Mouse (Mus musculus) kidney, postnatal 36 days (tissue): ENCODE results near the gene Lmf1.

Source experiments
- DNase-seq, 2 experiments: peaks; one replicate each; pipeline ENCODE4 v3.0.0; 2021 to 2022; ENCODE audit warnings: mixed read lengths in 2 of 2

Gene Lmf1

GRCm38 (mm10) chr17:25643517-25644294, 64.8 kb downstream of the Lmf1 start:
- DNase-seq, result no peak

- DNase-seq, result no peak
Observed at GRCm38 (mm10) chr17:25644761-25645160, 65.9 kb downstream of the Lmf1 start.

- no peak for DNase-seq
Observed at GRCm38 (mm10) chr17:25645661-25646060, 66.8 kb downstream of the Lmf1 start.

- DNase-seq, result no peak
Observed at GRCm38 (mm10) chr17:25647901-25648300, 69.0 kb downstream of the Lmf1 start.

- DNase-seq, result no peak
Observed at GRCm38 (mm10) chr17:25648678-25649216, 69.9 kb downstream of the Lmf1 start.

- no peak for DNase-seq
Observed at GRCm38 (mm10) chr17:25650726-25651125, 71.8 kb downstream of the Lmf1 start.

GRCm38 (mm10) chr17:25652272-25652671, 73.4 kb downstream of the Lmf1 start:
- DNase-seq, result no peak

- DNase-seq, result no peak
Observed at GRCm38 (mm10) chr17:25656142-25656825, 77.4 kb downstream of the Lmf1 start.

GRCm38 (mm10) chr17:25656826-25657189, 77.9 kb downstream of the Lmf1 start:
- no peak for DNase-seq

GRCm38 (mm10) chr17:25663213-25663835, 84.4 kb downstream of the Lmf1 start:
- DNase-seq, result no peak

GRCm38 (mm10) chr17:25665485-25665884, 86.6 kb downstream of the Lmf1 start:
- DNase-seq, result no peak

GRCm38 (mm10) chr17:25665891-25666290, 87.0 kb downstream of the Lmf1 start:
- no peak for DNase-seq

GRCm38 (mm10) chr17:25668481-25669055, 89.7 kb downstream of the Lmf1 start:
- no peak for DNase-seq

GRCm38 (mm10) chr17:25672982-25673381, 94.1 kb downstream of the Lmf1 start:
- DNase-seq, result no peak

- DNase-seq, result no peak
Observed at GRCm38 (mm10) chr17:25677969-25678368, 99.1 kb downstream of the Lmf1 start.

GRCm38 (mm10) chr17:25679818-25680217, 100.9 kb downstream of the Lmf1 start:
- no peak for DNase-seq

GRCm38 (mm10) chr17:25681636-25682035, 102.8 kb downstream of the Lmf1 start:
- peak in 1 of 2 experiments; percentile 11 for DNase-seq

GRCm38 (mm10) chr17:25686323-25686722, 107.4 kb downstream of the Lmf1 start:
- DNase-seq, result peak in 1 of 2 experiments; percentile 22

GRCm38 (mm10) chr17:25688922-25689321, 110.0 kb downstream of the Lmf1 start:
- no peak for DNase-seq

- DNase-seq, result no peak
Observed at GRCm38 (mm10) chr17:25696263-25696662, 117.4 kb downstream of the Lmf1 start.

GRCm38 (mm10) chr17:25698446-25698845, 119.6 kb downstream of the Lmf1 start:
- DNase-seq, result peak; percentile 64 to 86

GRCm38 (mm10) chr17:25700863-25701496, 122.1 kb downstream of the Lmf1 start:
- no peak for DNase-seq

GRCm38 (mm10) chr17:25709994-25710393, 131.1 kb downstream of the Lmf1 start:
- no peak for DNase-seq
